Mouse (Mus musculus): ENCODE data around the gene Hddc3.

Hddc3 gene

DNA sequence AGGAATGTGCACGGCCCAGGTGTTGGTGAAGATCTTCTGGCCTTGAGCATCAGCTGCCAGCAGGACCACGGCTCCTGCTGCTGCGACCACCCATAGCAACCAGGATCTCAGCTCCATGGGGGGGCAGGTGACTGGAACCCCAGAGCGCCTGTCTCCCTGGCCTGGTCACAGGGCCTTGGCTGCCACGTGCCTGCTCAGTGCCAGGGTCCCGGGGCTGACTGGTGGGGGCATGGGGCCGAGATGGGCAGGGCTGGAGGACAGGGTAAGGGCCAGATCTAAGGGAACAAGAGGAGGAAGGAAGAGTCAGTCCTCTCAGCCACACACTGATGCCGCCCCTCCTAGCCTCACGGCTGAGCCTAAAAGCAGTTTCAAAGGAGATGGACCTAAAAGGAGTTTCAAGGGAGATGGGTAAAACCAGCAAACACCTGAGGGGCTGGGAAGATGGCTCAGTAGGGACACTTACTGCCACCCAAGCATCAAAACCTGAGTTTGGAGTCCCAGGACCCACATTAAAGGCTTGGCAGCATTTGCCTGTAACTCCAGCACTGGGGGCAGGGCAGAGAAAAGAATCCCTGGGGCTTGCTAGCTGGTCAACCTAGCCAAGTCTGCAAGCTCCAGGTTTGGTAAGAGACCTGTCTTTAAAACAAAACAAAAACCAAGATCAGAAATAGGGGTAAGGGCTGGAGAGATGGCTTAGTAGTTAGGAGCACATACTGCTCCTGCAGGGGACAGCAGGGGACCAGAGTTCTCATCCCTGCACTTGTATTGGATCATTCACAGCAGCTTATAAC, 55.9 kb downstream of the Hddc3 start:
- DNase-seq (ENCODE audit: low spot score in 2 of 2), result no peak

GRCm38 (mm10) chr7:80400099-80400498, 57.2 kb downstream of the Hddc3 start:
- peak; percentile 57 to 77 for DNase-seq (ENCODE audit: low spot score in 2 of 2)

Data from urinary bladder, postnatal 36 days (tissue).